Mouse (Mus musculus) bone marrow, adult 2 months (tissue): ENCODE measurements around the gene Esd. TPM values are rescaled to one million over a fixed set of nuclear protein-coding genes. Genes with fewer than 3 reads are reported as not detected.

ENCODE experiments used
- H3K27ac ChIP-seq: fragments of 200-500 bp; 2 replicates; pipeline ENCODE4 v1.5.1; 2012; ENCODE audit warnings: low read depth, mild to moderate bottlenecking, control low read depth, inconsistent platforms, low read length; ENCODE audit not compliant: control insufficient read depth, poor library complexity, insufficient read depth
- H3K4me1 ChIP-seq: fragments of 200-500 bp; 2 replicates; pipeline ENCODE4 v1.6.1; 2011; ENCODE audit warnings: low read length; ENCODE audit not compliant: control insufficient read depth, insufficient read depth
- H3K4me3 ChIP-seq: fragments of 200-500 bp; replicated peaks from 2 replicates; pipeline ENCODE3; 2011; ENCODE audit warnings: mild to moderate bottlenecking, low read depth, low read length, control low read depth; ENCODE audit not compliant: control insufficient read depth
- CTCF ChIP-seq: fragments of 200-500 bp; IDR thresholded peaks from 2 replicates; pipeline ENCODE4 v1.5.1; 2011; ENCODE audit warnings: low read length, control low read depth; ENCODE audit not compliant: control insufficient read depth, insufficient read depth
- POLR2A ChIP-seq: fragments of 200-500 bp; IDR thresholded peaks from 2 replicates; pipeline ENCODE4 v1.6.1; 2011; ENCODE audit warnings: low read depth, mild to moderate bottlenecking, control low read depth, low read length, borderline replicate concordance; ENCODE audit not compliant: control insufficient read depth
- WGBS: fragments of 180-500 bp; shearing (Covaris S2); methylation state at CpG from one replicate; pipeline ENCODE4 v1.1.7; 2018; 5-methylcytosine and 5-hydroxymethylcytosine counted together
- polyA plus RNA-seq: library from polyadenylated mRNA; stranded (reverse); fragments of >200 nt; gene quantifications from 2 replicates; pipeline ENCODE4 v1.2.4, GENCODE M21; 2011; ENCODE audit warnings: low replicate concordance; ENCODE audit not compliant: missing spikeins, insufficient read depth, insufficient read length

Esd gene
- polyA plus RNA-seq, 1 experiment: 136 TPM

DNA sequence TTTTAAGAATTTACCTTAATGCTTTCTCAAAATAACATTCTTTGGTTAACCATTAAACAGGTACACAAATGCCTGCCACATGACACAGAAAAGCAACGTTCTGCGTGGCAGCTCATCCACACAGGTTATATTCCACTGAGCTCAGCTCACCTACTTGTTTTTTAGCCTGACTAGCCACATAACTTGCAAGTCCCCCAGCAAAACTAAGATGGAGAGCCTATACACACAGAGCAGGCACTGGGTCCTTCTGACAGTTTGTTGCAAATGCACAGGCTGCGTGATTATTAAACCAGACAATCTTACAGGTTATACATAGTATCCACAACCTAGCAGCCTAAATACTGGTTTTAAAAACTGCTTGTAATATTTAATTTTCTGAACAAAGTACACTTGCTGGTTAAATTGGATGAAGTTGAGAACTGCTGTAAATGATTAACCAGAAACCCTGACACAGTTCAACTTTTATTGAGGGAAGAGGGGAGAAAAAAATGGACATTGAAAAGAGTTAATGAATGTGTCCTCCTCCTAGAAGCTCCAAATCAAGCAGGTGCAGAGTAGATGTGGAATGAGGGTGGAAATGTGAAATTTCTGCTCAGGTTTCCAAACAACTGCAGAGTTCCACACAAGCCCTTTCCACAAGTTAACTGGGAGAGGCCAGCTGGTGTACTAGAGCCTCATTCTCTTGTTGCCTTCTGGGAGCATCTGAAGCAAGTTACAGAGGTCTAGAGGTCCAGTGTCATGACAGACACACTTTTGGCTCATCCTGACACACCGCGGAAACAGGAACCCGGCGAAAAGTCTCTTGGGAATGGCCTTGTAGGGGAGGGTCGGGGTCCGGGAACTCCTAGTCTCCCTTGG lies 647 bp upstream of the Esd start:
- Histone ChIP-seq H3K4me3 (peak overlapping the region; percentile 48), H3K4me1 (no peaks in the 10 kb centered on the region), H3K27ac (no peak overlapping the region)
- TF ChIP-seq CTCF: no peak
- TF ChIP-seq POLR2A: no peak
- whole genome bisulfite sequencing: 33% methylated on average over 9 of the region's 9 CpGs

DNA sequence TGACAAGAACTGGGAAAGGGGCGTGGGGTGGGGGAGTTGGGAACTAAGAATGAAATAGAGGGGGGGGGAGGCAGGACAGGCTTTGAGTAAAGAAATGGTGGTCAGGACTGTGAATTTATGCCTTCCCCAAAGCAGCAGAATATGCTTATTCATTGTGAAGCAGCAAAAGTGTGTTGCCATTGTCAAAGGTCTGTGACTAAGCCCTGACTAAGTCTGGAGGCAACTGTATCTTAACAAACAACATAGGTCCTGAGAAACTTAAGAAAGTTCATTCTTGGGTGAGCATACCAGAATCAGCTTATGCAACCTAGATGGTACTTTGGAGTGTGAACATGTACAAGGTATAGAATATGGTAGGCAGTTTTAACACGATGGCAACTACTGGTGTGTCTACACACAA lies 1.3 kb downstream of the Esd start:
- WGBS: 64% methylated on average over 2 of the region's 2 CpGs
- H3K4me3 ChIP-seq: no peak overlapping the region
- H3K27ac ChIP-seq: no peak overlapping the region

DNA sequence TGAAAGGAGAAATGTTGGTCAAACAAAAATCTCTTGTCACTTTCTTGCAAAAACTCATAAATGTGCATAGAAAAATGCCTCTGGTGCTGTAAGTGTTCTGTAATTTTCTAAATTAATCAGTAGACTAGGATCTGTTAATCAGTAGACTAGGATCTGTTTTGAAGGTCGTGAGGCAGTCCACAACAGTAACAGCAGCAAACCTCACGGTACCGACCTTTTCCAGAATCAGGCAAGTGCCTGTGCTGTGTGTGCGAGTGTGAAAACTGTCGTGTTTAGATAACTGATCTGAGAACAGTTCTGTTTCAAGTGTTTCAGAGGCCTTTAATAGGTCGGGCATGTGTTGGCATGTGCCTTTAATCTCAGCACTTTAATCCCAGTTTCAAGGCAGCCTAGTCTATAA lies 3.4 kb downstream of the Esd start:
- 80% methylated on average over 6 of the region's 6 CpGs for WGBS
- no peaks in the 10 kb centered on the region for H3K4me1 ChIP-seq
- H3K4me3 ChIP-seq: no peak overlapping the region
- TF ChIP-seq POLR2A: no peak
- no peak for TF ChIP-seq CTCF
- no peak overlapping the region for H3K27ac ChIP-seq

More for the DNA sequence above, 1.3 kb downstream of the Esd start:
- TF ChIP-seq POLR2A: no peak
- no peak for TF ChIP-seq CTCF
- H3K4me1 ChIP-seq: no peaks in the 10 kb centered on the region

DNA sequence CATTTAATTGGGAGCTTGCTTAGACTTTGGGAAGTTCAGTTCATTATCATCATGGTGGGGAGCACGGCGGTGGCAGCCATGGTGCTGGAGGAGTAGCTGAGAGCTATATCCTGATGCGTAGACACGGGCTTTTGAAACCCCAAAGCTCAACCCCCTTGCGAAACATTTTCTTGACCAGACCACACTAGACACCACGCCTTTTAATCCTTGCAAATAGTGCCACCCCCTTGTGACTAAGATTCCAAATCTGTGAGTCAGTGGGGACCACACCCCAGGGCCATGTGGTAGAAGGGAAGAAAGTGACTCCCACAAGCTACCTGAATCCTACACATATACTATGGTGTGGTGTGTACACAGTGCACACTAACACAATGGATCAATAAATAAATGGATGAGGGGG lies 4.8 kb downstream of the Esd start:
- WGBS: 73% methylated on average over 6 of the region's 6 CpGs
- Histone ChIP-seq H3K4me3 (no peak overlapping the region), H3K4me1 (no peaks in the 10 kb centered on the region), H3K27ac (no peak overlapping the region)
- TF ChIP-seq CTCF: no peak
- no peak for TF ChIP-seq POLR2A

DNA sequence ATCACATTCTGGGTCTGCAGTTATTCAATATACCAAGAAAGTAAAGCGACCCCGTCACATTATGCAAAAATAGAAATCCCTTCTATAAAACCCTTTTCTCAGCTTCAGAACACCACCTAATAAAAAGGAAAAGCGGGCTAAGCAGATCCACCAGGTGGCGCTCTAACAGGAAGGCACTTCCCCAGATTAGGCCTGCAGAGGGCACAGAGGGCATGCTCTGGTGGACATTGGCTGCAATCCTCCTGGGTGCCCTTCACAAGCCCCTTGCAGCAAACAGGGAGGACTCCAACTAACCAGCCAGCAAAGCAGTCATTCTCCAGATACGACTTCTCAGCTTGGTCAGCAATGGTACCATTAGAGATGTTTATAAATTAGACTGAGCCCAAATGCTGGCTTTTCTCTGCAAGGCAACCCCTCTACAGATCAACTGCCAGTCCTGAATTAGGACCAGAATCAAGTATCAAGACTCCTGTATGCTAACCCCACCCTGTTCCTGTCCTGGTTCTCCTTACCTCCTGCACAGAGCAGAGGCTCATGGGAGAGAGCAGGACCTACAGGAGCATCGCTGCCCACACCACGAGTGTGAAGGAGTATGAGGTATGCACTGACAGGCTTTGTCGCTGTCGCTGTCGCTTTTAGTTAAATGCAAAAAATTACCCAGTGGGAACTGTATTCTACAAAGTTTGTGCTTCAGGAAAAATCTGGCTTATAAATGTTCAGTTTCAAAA lies 32.3 kb downstream of the Esd start:
- H3K4me3 ChIP-seq: no peak overlapping the region
- no peak overlapping the region for H3K27ac ChIP-seq
- 59% methylated on average over 10 of the region's 10 CpGs for WGBS
- TF ChIP-seq POLR2A (no peak), CTCF (peak; percentile 92)
- no peaks in the 10 kb centered on the region for H3K4me1 ChIP-seq

DNA sequence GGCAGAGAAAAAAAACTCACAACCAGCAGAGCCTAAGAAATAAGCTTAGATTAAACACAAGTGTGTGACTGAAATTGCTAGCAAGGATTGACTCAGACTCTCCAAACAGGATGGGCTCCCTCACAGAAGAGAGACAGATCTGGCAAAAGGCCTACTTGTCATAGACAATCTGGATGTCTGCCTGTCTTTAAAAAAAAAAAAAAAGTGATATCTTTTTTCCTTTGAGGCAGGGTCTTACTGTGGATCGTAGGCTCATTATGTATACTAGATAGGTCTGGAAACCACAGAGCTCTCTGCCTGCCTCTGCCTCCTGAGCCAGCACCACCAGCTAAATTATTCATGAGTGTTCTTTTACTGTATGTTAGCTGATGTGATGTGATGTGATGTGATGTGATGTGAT lies 35.8 kb downstream of the Esd start:
- H3K27ac ChIP-seq: no peak overlapping the region
- no peak overlapping the region for H3K4me3 ChIP-seq
- H3K4me1 ChIP-seq: no peaks in the 10 kb centered on the region
- TF ChIP-seq CTCF (no peak), POLR2A (no peak)
- 69% methylated on average over 1 of the region's 1 CpGs for WGBS

DNA sequence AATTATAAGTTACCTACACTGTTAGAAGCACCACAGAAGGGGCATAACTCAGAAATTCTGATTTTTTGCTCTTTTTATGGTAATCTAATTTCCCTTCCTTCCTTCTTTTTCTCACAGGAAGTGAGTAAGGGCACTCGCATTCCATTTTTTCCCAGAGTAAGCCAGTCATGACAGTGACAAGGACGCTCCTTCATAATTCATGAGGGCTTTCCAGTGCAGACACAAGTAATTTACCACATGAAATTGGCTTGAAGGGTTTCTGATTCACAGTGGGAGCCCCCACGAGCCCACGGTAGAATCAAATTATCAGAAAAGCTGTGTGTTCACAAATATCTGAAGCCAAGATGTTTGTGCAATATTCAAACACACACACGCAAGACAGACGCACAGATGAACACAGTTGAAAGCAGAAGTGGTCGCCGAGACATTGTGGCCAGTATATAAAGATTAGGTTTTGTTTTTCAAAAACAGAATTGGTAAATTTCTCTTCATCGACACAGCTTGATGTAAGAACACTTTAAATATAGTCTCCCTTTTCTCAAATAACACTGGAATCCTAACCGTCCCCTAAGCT lies 42.0 kb downstream of the Esd start:
- WGBS: 35% methylated on average over 10 of the region's 10 CpGs
- TF ChIP-seq CTCF (no peak), POLR2A (no peak)
- no peak overlapping the region for H3K4me3 ChIP-seq
- no peaks in the 10 kb centered on the region for H3K4me1 ChIP-seq
- H3K27ac ChIP-seq: no peak overlapping the region

DNA sequence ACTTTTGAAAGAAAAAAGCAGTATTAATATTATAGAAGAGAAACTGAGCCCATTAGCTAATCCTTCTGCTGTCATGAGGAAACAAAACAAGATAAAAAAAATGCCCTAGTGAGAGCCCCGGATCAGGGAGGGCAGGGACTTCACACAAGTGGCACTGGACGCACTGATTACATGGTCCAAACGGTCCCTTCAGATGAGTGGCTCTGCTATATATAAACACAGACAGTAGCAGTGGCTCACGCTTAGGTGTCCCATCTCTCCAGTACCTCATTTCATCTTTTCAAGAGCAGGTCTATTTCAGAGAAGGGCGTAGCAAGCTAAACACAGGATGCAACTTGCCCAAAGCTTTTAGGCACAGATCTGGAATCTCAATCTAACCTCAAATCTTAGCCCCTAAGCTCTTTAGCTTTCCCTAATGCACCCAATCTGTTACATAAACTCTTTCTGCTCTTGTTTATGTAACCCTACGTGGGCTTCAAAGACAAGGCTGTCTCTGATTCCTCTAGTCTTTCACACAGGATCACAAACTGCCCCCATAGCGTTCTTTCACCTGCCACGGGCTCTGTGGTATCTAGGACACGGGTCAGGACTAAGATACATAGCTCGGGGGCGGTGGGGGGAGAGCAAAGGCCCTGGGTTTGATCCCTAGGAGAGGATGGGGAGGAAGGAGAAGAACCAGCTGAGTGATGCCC lies 52.3 kb downstream of the Esd start:
- Histone ChIP-seq H3K4me1 (no peaks in the 10 kb centered on the region), H3K4me3 (no peak overlapping the region), H3K27ac (no peak overlapping the region)
- TF ChIP-seq POLR2A (no peak), CTCF (no peak)
- 92% methylated on average over 11 of the region's 11 CpGs for WGBS
